Mouse (Mus musculus) testis, adult 2 months (tissue): ENCODE measurements around the gene Nacad.

Experiments used
- CTCF ChIP-seq: fragments of 200-500 bp; IDR thresholded peaks from 2 replicates; pipeline ENCODE4 v1.5.1; 2012; ENCODE audit warnings: low read depth, mild to moderate bottlenecking, inconsistent platforms, low read length, moderate library complexity; ENCODE audit not compliant: control insufficient read depth, insufficient read depth, insufficient replicate concordance
- POLR2A ChIP-seq: fragments of 200-500 bp; IDR thresholded peaks from 2 replicates; pipeline ENCODE4 v1.6.1; 2012; ENCODE audit warnings: low read depth, mild to moderate bottlenecking, inconsistent platforms, low read length, moderate library complexity; ENCODE audit not compliant: control insufficient read depth

GRCm38 (mm10) chr11:6650519-6650918, 44.7 kb upstream of the Nacad start:
- no peak for TF ChIP-seq CTCF
- TF ChIP-seq POLR2A = no peak
